Mouse (Mus musculus): ENCODE results near the gene Sugp2. TPM values are rescaled to one million over a fixed set of nuclear protein-coding genes. Genes with fewer than 3 reads are reported as not detected.
"Not testable (repeated sequence)": the region's sequence is repeated elsewhere in the genome, so short reads cannot be mapped to it uniquely, and the experiment has no call there.

Sugp2 gene
- polyA plus RNA-seq, 1 experiment from 2014 or later, result 104 TPM

GRCm38 (mm10) chr8:70204757-70205156 is 29.3 kb upstream of the Sugp2 start:
- Histone ChIP-seq H3K4me1 (replicated peaks; ENCODE audit: control insufficient read depth, insufficient read depth, low read length) (peaks cover 9% of the 10 kb centered on the region; the same call in 1 of the 2 replicates), H3K27ac (ENCODE audit: low read length) (no peak overlapping the region), H3K9ac (replicated peaks; ENCODE audit: low read depth, low read length) (no peak overlapping the region), H3K4me2 (ENCODE audit: low read length) (no peak overlapping the region), H3K9me3 (ENCODE audit: control insufficient read depth, low read length) (no peaks in the 10 kb centered on the region), H3K4me3 (replicated peaks; ENCODE audit: low read length) (no peak overlapping the region), H3K36me3 (ENCODE audit: control insufficient read depth, insufficient read depth) (no peaks in the 10 kb centered on the region), H3K27me3 (replicated peaks; ENCODE audit: control insufficient read depth, insufficient read depth, low read length) (no peaks in the 10 kb centered on the region)
- no peak for ATAC-seq
- WGBS, result 85% methylated on average over 1 of the region's 1 CpGs

DNA sequence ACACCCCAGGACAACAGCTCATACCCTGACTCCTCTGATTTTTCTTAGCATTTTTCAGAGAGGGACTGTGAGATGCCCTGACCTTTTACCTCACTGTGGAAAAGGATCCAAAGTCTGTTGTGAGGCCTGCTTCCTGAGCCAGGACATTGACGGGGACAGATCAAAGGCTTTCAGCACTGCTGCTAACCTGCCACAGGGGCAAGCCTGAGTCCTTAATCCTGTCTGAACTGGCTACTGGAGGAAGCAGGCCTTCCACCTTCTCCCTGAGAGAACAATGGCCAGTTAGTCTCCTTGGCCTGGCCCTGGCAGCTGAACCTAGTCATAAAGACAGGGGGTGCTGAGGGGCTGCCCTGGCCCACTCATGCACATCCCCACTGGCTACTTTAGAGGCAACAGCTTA is 25.9 kb upstream of the Sugp2 start:
- H3K4me1 ChIP-seq (replicated peaks; ENCODE audit: control insufficient read depth, insufficient read depth, low read length), result peaks cover 13% of the 10 kb centered on the region
- no peak overlapping the region for H3K9ac ChIP-seq (replicated peaks; ENCODE audit: low read depth, low read length)
- ATAC-seq, result no peak
- H3K27me3 ChIP-seq (replicated peaks; ENCODE audit: control insufficient read depth, insufficient read depth, low read length), result no peaks in the 10 kb centered on the region
- 36% methylated on average over 1 of the region's 1 CpGs for WGBS
- H3K36me3 ChIP-seq (ENCODE audit: control insufficient read depth, insufficient read depth), result no peaks in the 10 kb centered on the region
- no peak overlapping the region for H3K4me2 ChIP-seq (ENCODE audit: low read length)
- no peaks in the 10 kb centered on the region for H3K9me3 ChIP-seq (ENCODE audit: control insufficient read depth, low read length)
- no peak overlapping the region for H3K27ac ChIP-seq (ENCODE audit: low read length)
- no peak overlapping the region for H3K4me3 ChIP-seq (replicated peaks; ENCODE audit: low read length)

DNA sequence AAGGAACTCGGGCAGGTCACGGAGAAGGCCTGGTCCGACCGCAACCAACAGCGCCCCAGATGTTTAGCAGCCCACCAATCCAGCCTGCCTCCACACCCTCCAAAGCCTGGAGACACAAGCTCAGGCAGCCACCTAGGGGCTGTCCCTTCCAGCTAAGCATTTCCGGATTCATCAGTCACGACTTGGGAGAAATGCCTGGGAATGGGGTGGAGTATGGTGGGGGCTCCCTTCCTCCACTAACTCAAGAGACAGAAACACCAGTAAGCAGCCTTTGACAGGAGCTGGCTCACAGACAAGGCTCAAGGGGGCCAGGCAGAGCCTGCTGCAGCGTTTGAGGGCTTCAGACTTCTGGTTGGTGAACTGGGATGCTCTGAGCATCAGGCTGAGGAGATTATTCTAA is 23.5 kb upstream of the Sugp2 start:
- ATAC-seq, result no peak
- Histone ChIP-seq H3K4me3 (replicated peaks; ENCODE audit: low read length) (no peak overlapping the region), H3K4me1 (replicated peaks; ENCODE audit: control insufficient read depth, insufficient read depth, low read length) (peaks cover 15% of the 10 kb centered on the region), H3K4me2 (ENCODE audit: low read length) (no peak overlapping the region), H3K27ac (ENCODE audit: low read length) (no peak overlapping the region), H3K9ac (replicated peaks; ENCODE audit: low read depth, low read length) (no peak overlapping the region), H3K36me3 (ENCODE audit: control insufficient read depth, insufficient read depth) (no peaks in the 10 kb centered on the region), H3K9me3 (ENCODE audit: control insufficient read depth, low read length) (no peaks in the 10 kb centered on the region), H3K27me3 (replicated peaks; ENCODE audit: control insufficient read depth, insufficient read depth, low read length) (no peaks in the 10 kb centered on the region)
- WGBS, result 28% methylated on average over 8 of the region's 8 CpGs

GRCm38 (mm10) chr8:70211275-70211674 is 22.8 kb upstream of the Sugp2 start:
- Histone ChIP-seq H3K27ac (ENCODE audit: low read length) (no peak overlapping the region), H3K36me3 (ENCODE audit: control insufficient read depth, insufficient read depth) (no peaks in the 10 kb centered on the region), H3K4me3 (replicated peaks; ENCODE audit: low read length) (peak overlapping the region; percentile 69), H3K4me2 (ENCODE audit: low read length) (peak overlapping the region; percentile 96), H3K9me3 (ENCODE audit: control insufficient read depth, low read length) (no peaks in the 10 kb centered on the region), H3K4me1 (replicated peaks; ENCODE audit: control insufficient read depth, insufficient read depth, low read length) (peaks cover 15% of the 10 kb centered on the region), H3K27me3 (replicated peaks; ENCODE audit: control insufficient read depth, insufficient read depth, low read length) (no peaks in the 10 kb centered on the region), H3K9ac (replicated peaks; ENCODE audit: low read depth, low read length) (peak overlapping the region; percentile 67)
- no peak for ATAC-seq
- 86% methylated on average over 1 of the region's 1 CpGs for WGBS

- H3K4me2 ChIP-seq (ENCODE audit: low read length), result peak overlapping the region; percentile 96
- peak overlapping the region; percentile 69 for H3K4me3 ChIP-seq (replicated peaks; ENCODE audit: low read length)
- H3K27me3 ChIP-seq (replicated peaks; ENCODE audit: control insufficient read depth, insufficient read depth, low read length), result no peaks in the 10 kb centered on the region
- whole genome bisulfite sequencing, result 2% methylated on average over 31 of the region's 31 CpGs
- H3K36me3 ChIP-seq (ENCODE audit: control insufficient read depth, insufficient read depth), result no peaks in the 10 kb centered on the region
- 0 out of 2 replicates have a peak overlapping the region, but pooled peaks have one; percentile 26 for H3K27ac ChIP-seq (ENCODE audit: low read length)
- H3K9ac ChIP-seq (replicated peaks; ENCODE audit: low read depth, low read length), result peak overlapping the region; percentile 67
- no peaks in the 10 kb centered on the region for H3K9me3 ChIP-seq (ENCODE audit: control insufficient read depth, low read length)
- ATAC-seq, result no peak; the same call in 1 of the 2 replicates
- H3K4me1 ChIP-seq (replicated peaks; ENCODE audit: control insufficient read depth, insufficient read depth, low read length), result peaks cover 15% of the 10 kb centered on the region
Measured at GRCm38 (mm10) chr8:70211726-70212111, 22.3 kb upstream of the Sugp2 start.

GRCm38 (mm10) chr8:70212112-70213055 is 21.6 kb upstream of the Sugp2 start, which contains the start of gene Slc25a42:
Gene Slc25a42 (minus strand): TSS chr8:70212305.
- under 1% methylated on average over 63 of the region's 66 CpGs for WGBS
- Histone ChIP-seq H3K4me3 (replicated peaks; ENCODE audit: low read length) (peak within 1 kb of the TSS; percentile 69), H3K36me3 (ENCODE audit: control insufficient read depth, insufficient read depth) (no peaks in the 10 kb centered on the region), H3K4me1 (replicated peaks; ENCODE audit: control insufficient read depth, insufficient read depth, low read length) (peaks cover 15% of the 10 kb centered on the region), H3K9ac (replicated peaks; ENCODE audit: low read depth, low read length) (peak within 1 kb of the TSS; percentile 67), H3K4me2 (ENCODE audit: low read length) (peak within 1 kb of the TSS; percentile 96), H3K9me3 (ENCODE audit: control insufficient read depth, low read length) (no peaks in the 10 kb centered on the region), H3K27me3 (replicated peaks; ENCODE audit: control insufficient read depth, insufficient read depth, low read length) (no peaks in the 10 kb centered on the region), H3K27ac (ENCODE audit: low read length) (peak within 1 kb of the TSS; percentile 26; the same call in 1 of the 2 replicates)
- peak; percentile 99 for ATAC-seq

- Histone ChIP-seq H3K4me3 (replicated peaks; ENCODE audit: low read length) (no peak overlapping the region), H3K9ac (replicated peaks; ENCODE audit: low read depth, low read length) (no peak overlapping the region), H3K4me2 (ENCODE audit: low read length) (no peak overlapping the region), H3K27me3 (replicated peaks; ENCODE audit: control insufficient read depth, insufficient read depth, low read length) (no peaks in the 10 kb centered on the region), H3K9me3 (ENCODE audit: control insufficient read depth, low read length) (no peaks in the 10 kb centered on the region), H3K4me1 (replicated peaks; ENCODE audit: control insufficient read depth, insufficient read depth, low read length) (peaks cover 17% of the 10 kb centered on the region), H3K27ac (ENCODE audit: low read length) (no peak overlapping the region), H3K36me3 (ENCODE audit: control insufficient read depth, insufficient read depth) (no peaks in the 10 kb centered on the region)
- no peak for ATAC-seq
- 68% methylated on average over 3 of the region's 3 CpGs for WGBS
Measured at GRCm38 (mm10) chr8:70214411-70214810, 19.6 kb upstream of the Sugp2 start.

GRCm38 (mm10) chr8:70215092-70215491 is 18.9 kb upstream of the Sugp2 start:
- Histone ChIP-seq H3K9ac (replicated peaks; ENCODE audit: low read depth, low read length) (no peak overlapping the region), H3K4me1 (replicated peaks; ENCODE audit: control insufficient read depth, insufficient read depth, low read length) (peaks cover 18% of the 10 kb centered on the region), H3K9me3 (ENCODE audit: control insufficient read depth, low read length) (no peaks in the 10 kb centered on the region), H3K27ac (ENCODE audit: low read length) (no peak overlapping the region), H3K4me3 (replicated peaks; ENCODE audit: low read length) (no peak overlapping the region), H3K27me3 (replicated peaks; ENCODE audit: control insufficient read depth, insufficient read depth, low read length) (no peaks in the 10 kb centered on the region), H3K4me2 (ENCODE audit: low read length) (no peak overlapping the region), H3K36me3 (ENCODE audit: control insufficient read depth, insufficient read depth) (no peaks in the 10 kb centered on the region)
- ATAC-seq, result no peak
- WGBS, result 79% methylated on average over 5 of the region's 5 CpGs

GRCm38 (mm10) chr8:70216161-70216560 is 17.9 kb upstream of the Sugp2 start:
- not testable (repeated sequence) for ATAC-seq; H3K4me2 ChIP-seq (ENCODE audit: low read length); H3K27ac ChIP-seq (ENCODE audit: low read length); H3K9me3 ChIP-seq (ENCODE audit: control insufficient read depth, low read length); H3K9ac ChIP-seq (replicated peaks; ENCODE audit: low read depth, low read length); H3K36me3 ChIP-seq (ENCODE audit: control insufficient read depth, insufficient read depth); H3K4me3 ChIP-seq (replicated peaks; ENCODE audit: low read length); H3K27me3 ChIP-seq (replicated peaks; ENCODE audit: control insufficient read depth, insufficient read depth, low read length)
- peaks cover 12% of the 10 kb centered on the region for H3K4me1 ChIP-seq (replicated peaks; ENCODE audit: control insufficient read depth, insufficient read depth, low read length)
- 73% methylated on average over 3 of the region's 3 CpGs for WGBS
